Mouse (Mus musculus) gastrocnemius, adult 8-10 months (tissue): ENCODE results near the gene Lars2. TPM values are rescaled to one million over a fixed set of nuclear protein-coding genes. Genes with fewer than 3 reads are reported as not detected.

Source experiments
- DNase-seq, 2 experiments: peaks; one replicate each; pipeline ENCODE4 v3.0.0; 2022; ENCODE audit warnings: low spot score in 2 of 2
- total RNA-seq, 4 experiments: library from RNA; stranded (reverse); gene quantifications; 2 replicates each; pipeline ENCODE4 v1.2.4; 2022

The Lars2 gene
- total RNA-seq, 4 experiments from 2014 or later: 45.5 to 5,411 (median 74.9) TPM

GRCm38 (mm10) chr9:123475569-123475968 lies 108.8 kb downstream of the Lars2 start:
- DNase-seq: no peak

DNA sequence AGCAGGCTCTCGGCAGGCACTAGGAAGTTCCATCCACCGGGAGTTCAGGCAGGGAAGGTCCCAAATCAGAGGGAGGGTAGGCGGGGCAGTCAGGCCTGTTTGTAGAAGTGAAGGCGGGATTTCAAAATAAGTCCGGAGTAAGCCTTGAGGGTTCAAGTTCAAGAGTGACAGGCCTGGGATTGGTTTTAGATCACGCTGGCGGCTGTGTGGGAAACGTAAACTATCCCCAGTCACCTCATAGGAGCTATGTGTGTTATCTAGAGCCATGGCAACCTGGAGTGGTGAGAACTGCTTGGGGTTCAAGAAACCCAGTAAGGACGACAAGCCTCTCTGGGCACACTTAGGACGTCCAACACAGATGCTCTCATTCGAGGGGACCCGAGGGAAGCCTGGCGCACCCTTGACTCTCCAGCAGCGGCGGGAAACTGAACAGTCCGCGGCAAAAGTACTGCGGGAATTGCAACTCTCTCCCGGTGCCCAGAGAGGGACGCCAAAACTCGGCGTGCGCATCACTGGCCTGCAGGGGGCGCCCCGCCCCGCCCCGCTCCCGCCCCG lies 111.4 kb downstream of the Lars2 start:
- DNase-seq: no peak

DNA sequence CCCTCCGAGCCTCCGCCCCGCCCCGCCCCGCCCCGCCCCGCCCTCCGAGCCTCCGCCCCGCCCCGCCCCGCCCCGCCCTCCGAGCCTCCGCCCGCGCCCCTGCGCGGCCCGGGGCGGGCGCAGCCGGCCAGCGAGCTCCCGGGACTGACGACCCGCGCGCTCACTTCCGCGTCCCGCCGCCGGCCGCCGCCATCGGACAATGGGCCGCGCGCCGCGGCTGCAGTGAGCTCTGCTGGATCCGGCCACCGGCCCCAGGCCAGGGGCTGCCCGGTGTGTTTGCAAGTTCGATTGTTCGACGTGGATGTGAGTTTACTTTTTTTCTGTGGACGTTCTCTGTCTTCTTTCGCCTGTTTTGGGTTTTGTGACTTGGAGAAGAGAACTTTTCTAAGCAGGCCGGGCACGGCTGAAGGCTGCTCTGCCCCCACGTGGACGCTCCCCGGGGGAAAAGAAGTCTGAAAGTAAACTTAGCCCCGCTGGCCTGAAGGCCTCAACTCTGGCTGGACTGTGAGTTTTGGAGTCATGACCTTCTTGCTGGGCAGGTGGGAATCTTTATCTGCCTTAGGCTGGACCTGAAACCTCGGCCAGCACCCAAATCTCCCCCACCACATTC lies 112.0 kb downstream of the Lars2 start, which contains the start of gene Limd1:
Limd1 (plus strand) TSS at position 121 of the 610 bp plus-strand sequence.
- peak; percentile 59 to 73 for DNase-seq

- DNase-seq: no peak
Measured at GRCm38 (mm10) chr9:123479196-123479669, 112.5 kb downstream of the Lars2 start.

- DNase-seq: no peak
Measured at GRCm38 (mm10) chr9:123479876-123480252, 113.1 kb downstream of the Lars2 start.

- no peak for DNase-seq
Measured at GRCm38 (mm10) chr9:123480253-123480921, 113.7 kb downstream of the Lars2 start.

GRCm38 (mm10) chr9:123481136-123481535 lies 114.4 kb downstream of the Lars2 start:
- no peak for DNase-seq

- no peak for DNase-seq
Measured at GRCm38 (mm10) chr9:123483598-123483997, 116.9 kb downstream of the Lars2 start.

GRCm38 (mm10) chr9:123484830-123485229 lies 118.1 kb downstream of the Lars2 start:
- DNase-seq: no peak

DNA sequence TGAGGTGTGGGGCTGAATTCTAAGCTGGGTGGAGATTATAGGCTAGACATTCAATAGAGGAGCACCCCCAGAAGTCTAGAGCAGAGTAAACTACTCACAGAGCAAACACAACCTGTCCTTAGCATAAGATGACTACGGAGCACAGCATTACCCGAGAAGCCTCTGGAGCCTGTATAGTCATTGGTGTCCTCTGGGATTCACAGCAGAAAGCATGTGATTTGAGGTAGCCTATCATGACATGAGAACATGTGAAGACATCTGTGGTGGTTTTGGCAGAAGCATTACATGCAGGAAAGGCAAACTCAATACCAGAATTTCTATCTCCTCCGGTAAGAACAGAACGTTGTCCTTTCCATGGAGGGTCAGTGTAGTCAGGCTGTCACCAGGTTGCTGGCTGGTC lies 118.8 kb downstream of the Lars2 start:
- no peak for DNase-seq

DNA sequence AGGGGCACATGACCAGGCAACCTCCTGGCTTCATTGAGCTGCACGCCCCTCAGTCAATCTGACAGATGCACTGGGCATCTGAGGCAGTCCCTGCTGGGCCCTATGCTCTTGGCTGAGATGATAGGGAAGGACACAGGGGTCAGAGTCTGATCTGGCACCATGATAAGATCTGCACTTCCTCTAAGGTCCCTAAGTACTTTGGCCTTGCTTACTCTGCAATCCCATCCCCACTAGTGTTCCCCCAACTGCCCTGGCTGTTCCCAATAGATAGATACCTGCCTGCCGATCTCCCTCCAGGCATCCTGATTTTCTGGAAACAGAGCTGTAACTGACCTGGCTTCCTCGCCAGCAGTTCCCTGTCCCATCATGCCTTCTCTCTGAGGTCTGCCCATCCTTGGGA lies 119.9 kb downstream of the Lars2 start:
- DNase-seq: no peak

DNA sequence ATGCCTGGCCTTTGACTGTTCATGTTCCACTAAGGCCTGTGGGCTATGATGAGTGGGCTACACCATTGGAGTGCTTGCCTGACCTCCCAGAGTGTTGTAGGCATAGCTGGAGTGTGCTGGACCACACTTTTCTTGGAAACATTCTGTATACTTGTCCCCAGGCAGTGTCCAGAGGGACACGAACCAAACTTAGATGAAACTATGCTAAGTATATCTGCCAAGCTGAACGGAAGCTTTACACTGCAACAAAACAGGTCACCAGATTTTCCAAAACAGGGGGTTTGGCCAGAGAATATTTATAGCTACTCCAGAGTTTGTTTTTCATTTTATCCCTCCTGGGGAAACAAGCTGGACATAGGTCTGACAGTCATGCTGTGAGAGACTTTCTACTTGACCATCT lies 122.3 kb downstream of the Lars2 start:
- DNase-seq: no peak

- peak; percentile 58 to 63 for DNase-seq
Measured at GRCm38 (mm10) chr9:123489727-123490343, 123.1 kb downstream of the Lars2 start.

DNA sequence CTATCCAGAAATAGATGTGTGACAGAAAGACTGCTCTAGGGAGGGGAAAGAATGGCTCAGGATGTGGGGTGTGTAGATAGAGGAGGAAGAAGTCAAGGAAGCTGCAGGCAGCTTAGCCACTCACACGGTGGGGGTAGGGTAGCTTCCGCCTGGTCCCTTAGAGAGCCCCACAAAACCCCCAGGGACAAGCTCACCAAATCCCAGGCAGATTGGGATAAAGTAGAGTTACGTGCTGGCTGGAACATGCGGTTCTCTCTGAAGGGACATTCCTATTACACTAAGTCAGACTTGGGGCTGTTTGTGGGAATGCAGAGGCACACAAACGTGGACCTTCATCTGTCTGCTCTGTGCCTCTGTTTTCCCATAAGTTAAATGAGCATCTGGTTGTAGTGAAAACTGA lies 124.2 kb downstream of the Lars2 start:
- DNase-seq: peak in 1 of 2 experiments; percentile 36

- no peak for DNase-seq
Measured at GRCm38 (mm10) chr9:123491917-123492585, 125.3 kb downstream of the Lars2 start.

GRCm38 (mm10) chr9:123496665-123497064 lies 129.9 kb downstream of the Lars2 start:
- DNase-seq: peak in 1 of 2 experiments; percentile 42

GRCm38 (mm10) chr9:123497906-123498305 lies 131.2 kb downstream of the Lars2 start:
- no peak for DNase-seq

DNA sequence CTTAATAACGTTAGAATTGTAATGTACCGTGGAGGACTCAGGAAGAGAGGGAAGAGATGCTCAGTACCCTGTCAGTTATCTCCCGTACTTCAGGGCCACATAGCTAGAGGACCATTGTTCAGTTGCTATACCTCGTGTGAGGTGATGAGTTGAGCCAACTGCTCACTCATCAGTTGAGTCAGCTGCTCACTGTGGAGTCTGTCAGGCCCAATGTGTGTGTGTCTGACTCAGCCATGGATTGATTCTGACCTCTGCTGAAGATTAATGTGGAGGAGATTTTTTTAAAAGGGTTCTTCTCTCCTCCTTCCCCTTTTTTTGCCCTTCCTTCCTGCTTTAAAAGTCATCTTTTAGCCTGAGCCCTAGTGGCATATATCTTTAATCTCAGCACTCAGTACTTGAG lies 133.8 kb downstream of the Lars2 start:
- DNase-seq: no peak

DNA sequence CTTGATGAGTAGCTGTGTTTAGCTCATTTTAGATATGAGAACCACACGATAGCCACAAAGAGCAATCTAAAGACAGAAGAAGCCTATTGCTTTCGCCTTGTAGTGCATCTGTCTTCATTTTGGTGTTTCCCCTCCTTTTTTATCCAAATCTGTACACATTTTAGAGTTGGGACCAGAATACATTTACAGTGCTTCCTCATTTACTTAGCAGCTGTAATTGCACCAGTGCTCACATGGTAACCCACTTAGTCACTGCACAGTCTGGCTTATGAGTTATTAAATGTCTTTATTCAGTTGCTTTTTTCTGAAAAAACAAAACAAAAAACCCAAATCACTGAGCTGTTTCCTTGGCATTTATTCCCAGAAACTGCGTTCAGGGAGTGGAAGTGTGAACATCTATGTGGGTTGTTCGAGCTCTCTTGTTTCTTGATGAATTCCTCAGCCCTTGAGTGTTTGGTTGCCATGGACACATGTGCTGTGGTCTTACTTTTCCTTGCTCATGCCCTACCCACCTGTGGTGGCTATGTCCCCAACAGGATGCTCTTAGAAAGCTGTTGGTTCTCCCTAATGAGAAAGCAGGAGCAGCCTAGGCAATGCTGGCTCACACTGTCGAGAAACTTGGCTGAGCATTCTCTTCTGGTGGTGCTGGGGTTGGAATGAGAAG lies 136.6 kb downstream of the Lars2 start:
- no peak for DNase-seq

DNA sequence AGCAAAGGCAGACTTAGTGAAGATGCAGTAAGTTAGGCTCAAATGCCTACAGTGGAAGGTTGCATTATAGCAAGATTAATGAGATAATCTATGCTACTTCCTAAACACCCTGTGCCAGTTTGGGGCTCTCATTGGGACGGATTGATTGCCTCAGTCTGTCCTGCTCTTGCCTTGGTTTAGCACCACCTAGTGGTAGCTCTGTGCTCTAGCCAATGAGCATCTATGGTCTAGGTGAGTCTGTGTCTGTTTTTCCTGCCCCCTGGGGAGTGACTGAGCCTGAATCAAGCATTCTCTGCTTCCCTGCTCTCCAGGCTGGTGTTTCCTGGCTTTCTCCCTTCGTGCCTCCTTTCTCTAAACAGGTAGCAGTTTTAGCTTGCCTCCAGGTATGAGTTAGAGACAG lies 137.6 kb downstream of the Lars2 start:
- peak in 1 of 2 experiments; percentile 39 for DNase-seq

- no peak for DNase-seq
Measured at GRCm38 (mm10) chr9:123505598-123505997, 138.9 kb downstream of the Lars2 start.
